Mouse (Mus musculus) erythroblast, adult 5-6 weeks (primary cell): ENCODE data around the gene Prdm2. TPM values are rescaled to one million over a fixed set of nuclear protein-coding genes. Genes with fewer than 3 reads are reported as not detected.

Experiments used
- ATAC-seq: replicated peaks from 2 replicates; pipeline ENCODE4 v1.8.0; 2016; ENCODE audit warnings: moderate number of reproducible peaks, mild to moderate bottlenecking, moderate TSS enrichment, inconsistent platforms; ENCODE audit not compliant: poor library complexity, low FRiP score, severe bottlenecking
- total RNA-seq, 2 experiments: library from RNA; stranded (forward) in 1 of 2; stranded (reverse) in 1 of 2; fragments of 150-400 nt in 1 of 2; fragments of 200-764, 138-1000 nt in 1 of 2; gene quantifications; 2 replicates each; pipeline versions ENCODE4 v1.2.3 to v1.2.4; 2015 to 2017; ENCODE audit warnings: low replicate concordance in 2 of 2

Prdm2 gene
- total RNA-seq, 2 experiments from 2014 or later = 8.4 to 15.0 TPM

- ATAC-seq = no peak
These were observed 52.0 kb downstream of the Prdm2 start for GRCm38 (mm10) chr4:143160826-143161225.

GRCm38 (mm10) chr4:143159336-143159735, 53.5 kb downstream of the Prdm2 start:
- ATAC-seq = no peak

- no peak for ATAC-seq
These were observed 56.9 kb downstream of the Prdm2 start for GRCm38 (mm10) chr4:143155871-143156270.

DNA sequence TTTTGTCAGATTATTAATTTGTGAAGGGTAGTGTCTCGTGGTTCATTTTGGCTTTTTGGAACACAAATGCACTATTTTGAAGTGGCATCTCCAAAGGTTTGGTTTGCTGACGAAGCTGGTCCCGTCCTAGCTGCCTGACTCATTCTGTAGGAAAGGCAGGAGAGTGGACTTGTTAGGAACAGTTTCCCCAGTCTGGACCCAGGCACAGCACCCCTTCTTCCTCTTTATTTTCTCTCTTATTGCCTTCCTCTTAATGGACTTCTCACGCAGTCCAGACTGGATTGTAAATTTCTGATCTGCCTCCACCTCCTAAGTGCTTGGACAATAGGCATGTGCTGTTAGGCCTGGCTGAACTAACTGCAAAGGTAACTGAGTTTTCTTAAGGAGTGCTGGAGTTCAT, 57.8 kb downstream of the Prdm2 start:
- no peak for ATAC-seq

DNA sequence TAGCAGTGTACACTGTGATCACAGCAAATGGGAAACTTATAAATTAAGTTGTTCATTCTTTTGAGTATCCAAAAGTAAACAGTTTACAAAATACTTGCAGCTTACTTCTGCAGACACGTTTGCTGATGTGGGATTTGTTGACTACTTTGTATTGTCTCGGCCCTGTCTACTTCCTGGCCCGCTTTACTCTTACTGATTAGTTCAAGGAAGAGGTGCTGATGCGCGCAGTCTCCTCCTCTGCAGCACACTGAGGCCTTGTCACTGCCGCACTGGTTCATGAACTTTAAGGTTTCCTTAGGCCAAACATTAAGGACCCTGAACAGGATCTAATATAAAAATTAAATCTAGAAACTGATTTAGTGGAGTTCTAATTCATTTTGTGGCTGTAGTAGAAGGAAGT, 58.2 kb downstream of the Prdm2 start:
- no peak for ATAC-seq

GRCm38 (mm10) chr4:143152634-143153033, 60.2 kb downstream of the Prdm2 start:
- no peak for ATAC-seq

- peak; percentile 66; the same call in 1 of the 2 replicates for ATAC-seq
These were observed 61.5 kb downstream of the Prdm2 start for GRCm38 (mm10) chr4:143151267-143151666.

DNA sequence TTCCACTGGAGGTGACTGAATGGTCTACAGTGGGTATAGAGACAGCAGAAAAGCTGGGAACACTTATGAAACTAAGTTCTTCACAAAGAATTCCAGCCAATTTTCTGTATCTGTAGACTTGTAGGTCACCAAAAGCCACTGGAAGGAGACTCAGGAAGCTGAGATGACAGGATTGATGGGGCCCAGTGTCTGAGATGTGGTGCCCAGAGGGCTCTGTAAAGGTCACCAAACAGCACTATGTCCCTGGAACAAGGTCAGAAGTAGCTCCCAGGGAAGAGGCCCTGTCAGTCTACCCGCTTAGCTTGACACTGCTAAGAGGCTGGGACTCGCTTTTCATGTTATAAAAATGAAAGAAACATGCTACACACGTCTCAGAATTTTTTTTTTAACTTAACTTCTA, 65.1 kb downstream of the Prdm2 start:
- no peak for ATAC-seq

GRCm38 (mm10) chr4:143143615-143144014, 69.2 kb downstream of the Prdm2 start:
- no peak for ATAC-seq

DNA sequence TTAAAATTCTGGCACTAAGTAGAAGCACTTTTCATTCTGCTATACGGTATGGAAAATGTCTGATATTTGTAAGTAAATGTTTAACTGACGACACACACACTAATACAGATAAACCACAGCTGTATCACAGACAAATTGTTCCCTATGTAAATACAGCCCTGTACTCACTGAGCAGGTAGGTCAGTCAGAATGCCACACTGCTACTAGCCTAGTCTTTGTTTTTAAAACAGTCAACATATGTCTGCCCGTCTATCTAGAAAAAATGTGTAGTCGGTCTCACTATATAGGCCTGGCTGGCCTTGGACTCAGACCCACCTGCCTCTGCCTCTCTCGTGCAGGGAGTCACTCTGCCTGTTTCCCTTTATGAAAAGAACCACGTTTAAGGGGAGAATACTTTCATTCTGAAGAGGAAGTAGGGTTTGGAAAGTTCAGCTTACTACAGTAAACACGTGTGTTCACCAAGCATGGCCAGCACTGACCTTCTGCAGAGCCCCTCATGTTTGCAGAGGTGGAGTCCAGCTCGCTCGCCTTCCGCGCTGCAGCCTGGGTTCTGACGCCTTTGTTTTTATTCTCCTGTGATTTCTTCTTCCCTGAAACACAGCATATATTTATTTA, 71.0 kb downstream of the Prdm2 start:
- ATAC-seq = no peak

DNA sequence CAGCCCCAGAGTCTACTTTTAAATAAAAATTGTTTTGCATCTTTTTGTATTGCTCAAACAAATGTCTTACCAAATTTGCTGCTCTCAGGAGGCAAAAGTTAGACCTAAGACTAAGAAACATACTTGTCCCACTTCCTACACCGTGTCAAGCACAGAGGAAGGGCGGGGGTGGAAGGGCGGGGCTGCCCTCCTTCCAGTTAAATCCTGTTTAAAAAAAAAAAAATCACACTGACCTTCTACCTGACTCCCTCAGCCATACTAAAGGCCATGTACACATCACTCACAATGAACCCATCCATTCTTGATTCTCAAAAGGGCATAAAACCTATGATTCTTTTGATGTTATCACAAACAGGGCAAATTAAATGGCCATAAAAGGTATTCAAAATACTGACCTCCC, 71.9 kb downstream of the Prdm2 start:
- no peak for ATAC-seq

- ATAC-seq = no peak
These were observed 80.4 kb downstream of the Prdm2 start for GRCm38 (mm10) chr4:143132433-143132832.

- ATAC-seq = no peak
These were observed 82.4 kb downstream of the Prdm2 start for GRCm38 (mm10) chr4:143130441-143130840.

DNA sequence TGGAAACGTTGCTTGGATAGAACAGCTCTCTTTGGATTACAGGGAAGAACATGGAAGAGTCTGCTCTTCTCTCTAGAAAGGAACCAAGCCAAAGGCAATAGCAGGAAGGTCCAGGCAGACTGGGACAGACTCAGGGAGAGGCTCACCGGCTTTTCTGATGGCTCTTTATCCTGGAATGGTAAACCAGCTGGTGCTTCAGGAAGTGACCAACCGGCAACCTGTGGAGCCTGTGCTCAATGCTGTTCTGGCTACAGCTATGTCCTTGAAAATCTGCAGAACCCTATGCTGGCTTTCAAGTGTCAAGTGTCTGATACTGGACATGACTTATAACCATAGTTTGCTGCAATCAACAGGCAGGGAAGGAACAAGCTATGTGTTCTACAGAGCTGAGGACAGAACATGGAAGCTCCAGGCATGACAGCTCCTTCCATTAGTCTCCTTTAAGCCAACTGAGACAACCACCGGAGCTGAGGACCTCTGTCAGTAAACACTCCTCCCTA, 83.5 kb downstream of the Prdm2 start:
- ATAC-seq = no peak

DNA sequence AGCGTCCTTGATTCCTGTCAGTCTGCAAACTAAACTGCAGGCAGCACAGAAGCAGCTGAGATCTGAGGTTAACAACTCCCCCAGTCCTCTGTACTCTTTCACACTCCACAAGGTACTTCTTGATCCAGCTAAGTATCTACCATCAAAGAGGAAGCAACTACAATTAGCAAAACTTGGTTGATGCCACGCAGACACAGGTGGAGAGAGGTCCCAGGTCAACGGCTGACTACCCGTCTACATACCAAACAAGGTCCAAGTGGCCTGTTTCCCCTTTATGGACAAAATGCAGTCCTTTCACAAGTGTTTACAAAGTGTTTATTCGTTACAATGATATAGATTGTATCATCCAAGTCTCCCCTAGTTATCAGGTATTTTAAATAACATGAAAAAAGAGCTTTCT, 85.6 kb downstream of the Prdm2 start:
- no peak for ATAC-seq

GRCm38 (mm10) chr4:143126476-143126875, 86.3 kb downstream of the Prdm2 start:
- no peak for ATAC-seq

- ATAC-seq = no peak
These were observed 87.5 kb downstream of the Prdm2 start for GRCm38 (mm10) chr4:143125290-143125689.

GRCm38 (mm10) chr4:143123043-143123442, 89.8 kb downstream of the Prdm2 start:
- no peak for ATAC-seq

DNA sequence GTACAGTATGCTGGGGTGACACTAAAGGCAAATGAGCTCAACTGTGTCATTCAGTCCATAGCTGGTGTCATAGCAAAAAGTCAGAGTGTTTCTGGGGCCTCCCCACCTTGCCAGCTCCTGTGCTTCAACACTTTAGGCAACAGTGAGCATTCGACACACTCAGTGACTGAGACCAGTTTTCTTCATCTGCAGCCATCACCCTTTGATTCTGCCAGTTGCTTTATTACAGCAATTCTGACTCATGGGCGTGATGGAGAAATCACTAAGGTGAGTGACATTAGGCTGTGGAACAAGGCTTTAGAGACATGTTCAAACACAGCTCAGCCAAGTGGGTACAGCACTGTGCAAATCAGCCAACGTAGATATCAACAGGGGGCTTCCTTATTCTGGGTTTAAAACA, 91.6 kb downstream of the Prdm2 start:
- no peak for ATAC-seq

DNA sequence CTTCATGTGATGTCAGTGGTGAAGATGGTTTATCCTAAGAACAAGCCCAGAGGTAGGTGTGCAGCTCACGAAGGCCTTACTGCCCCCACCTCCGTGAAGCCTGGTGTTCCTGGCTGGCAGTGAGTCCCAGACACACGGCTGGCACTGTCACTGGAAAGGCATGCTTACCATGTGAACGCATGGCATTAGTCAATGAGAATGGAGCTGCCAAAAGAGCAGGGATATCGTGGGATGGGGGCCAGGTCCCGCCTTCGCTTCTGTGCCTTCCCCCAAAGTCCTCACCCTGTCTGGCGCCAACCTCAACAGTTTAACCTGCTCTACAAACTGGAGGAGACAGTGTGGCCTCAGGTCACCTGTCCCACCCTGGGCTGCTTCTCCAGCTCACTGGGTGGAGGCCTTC, 92.8 kb downstream of the Prdm2 start:
- no peak for ATAC-seq

GRCm38 (mm10) chr4:143118843-143119242, 94.0 kb downstream of the Prdm2 start:
- ATAC-seq = no peak

DNA sequence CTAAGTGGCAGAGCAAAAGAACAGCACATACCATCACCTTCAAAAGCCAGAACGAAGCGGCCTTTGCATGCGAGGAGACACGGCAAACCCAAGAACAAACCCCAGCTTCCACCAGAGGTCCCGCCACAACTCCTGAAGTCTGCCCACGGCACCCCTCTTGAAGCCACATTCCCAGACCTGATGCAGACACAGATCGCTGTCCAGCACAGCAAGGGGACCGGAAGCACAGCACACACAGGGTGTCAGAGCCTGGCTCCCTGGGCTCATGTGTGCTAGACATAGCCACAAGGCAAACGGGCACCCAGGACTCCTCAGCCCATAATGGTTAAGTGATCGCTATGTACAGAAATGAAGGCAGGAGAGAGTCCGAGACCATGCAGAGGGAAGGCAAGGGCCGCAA, 96.9 kb downstream of the Prdm2 start:
- ATAC-seq = no peak
